Mouse (Mus musculus) midbrain, embryonic 16.5 days (tissue): ENCODE measurements around the gene Ppp1r14b. TPM values are rescaled to one million over a fixed set of nuclear protein-coding genes. Genes with fewer than 3 reads are reported as not detected.
A peak's percentile ranks its signal among the peaks of the same experiment; 100 is the strongest.

ENCODE experiments used
- ATAC-seq: fragments of 200-750 bp; cut with Nextera tagmentation; 2 replicates; pipeline ENCODE4 v1.8.0; 2017; ENCODE audit warnings: moderate TSS enrichment
- H3K27ac ChIP-seq: fragments of 300-500 bp; sonication (generic); 2 replicates; pipeline ENCODE4 v1.5.1; 2014; ENCODE audit warnings: mild to moderate bottlenecking, low read length, mixed read lengths
- H3K27me3 ChIP-seq: fragments of 300-500 bp; sonication (generic); 2 replicates; pipeline ENCODE4 v1.6.1; 2014; ENCODE audit warnings: low read depth, low read length, mixed read lengths; ENCODE audit not compliant: control insufficient read depth, insufficient read depth
- H3K36me3 ChIP-seq: fragments of 300-500 bp; sonication (generic); 2 replicates; pipeline ENCODE4 v1.6.1; 2014; ENCODE audit warnings: mild to moderate bottlenecking, low read length, moderate library complexity, mixed read lengths; ENCODE audit not compliant: control insufficient read depth, insufficient read depth
- H3K4me1 ChIP-seq: fragments of 300-500 bp; sonication (generic); 2 replicates; pipeline ENCODE4 v1.6.1; 2014; ENCODE audit warnings: mild to moderate bottlenecking, low read length, mixed read lengths; ENCODE audit not compliant: control insufficient read depth, insufficient read depth
- H3K4me2 ChIP-seq: fragments of 300-500 bp; sonication (generic); 2 replicates; pipeline ENCODE4 v1.6.1; 2014; ENCODE audit warnings: mild to moderate bottlenecking, low read length, mixed read lengths
- H3K4me3 ChIP-seq: fragments of 300-500 bp; sonication (generic); 2 replicates; pipeline ENCODE4 v1.5.1; 2014; ENCODE audit warnings: low read depth, mild to moderate bottlenecking, low read length, moderate library complexity, mixed read lengths
- H3K9ac ChIP-seq: fragments of 300-500 bp; sonication (generic); 2 replicates; pipeline ENCODE4 v1.6.1; 2014; ENCODE audit warnings: low read depth, low read length, mixed read lengths
- H3K9me3 ChIP-seq: fragments of 300-500 bp; sonication (generic); replicated peaks from 2 replicates; pipeline ENCODE4 v1.6.1; 2014; ENCODE audit warnings: mild to moderate bottlenecking, low read length, mixed read lengths; ENCODE audit not compliant: control insufficient read depth, poor library complexity, severe bottlenecking
- WGBS: fragments of 180-500 bp; shearing (Covaris S2); extraction: QIAGEN DNeasy Blood & Tissue Kit; methylation state at CpG from one replicate; pipeline ENCODE4 v1.1.7; 2014; 5-methylcytosine and 5-hydroxymethylcytosine counted together
- polyA plus RNA-seq: library from polyadenylated mRNA; unstranded; fragments of >200 nt; fragmentation: Nextera tagmentation; extraction: Ambion mirVana; gene quantifications from 2 replicates; pipeline ENCODE4 v1.2.1, GENCODE M21; 2015

The Ppp1r14b gene
- polyA plus RNA-seq: 111 and 136 TPM in 2 replicates

DNA sequence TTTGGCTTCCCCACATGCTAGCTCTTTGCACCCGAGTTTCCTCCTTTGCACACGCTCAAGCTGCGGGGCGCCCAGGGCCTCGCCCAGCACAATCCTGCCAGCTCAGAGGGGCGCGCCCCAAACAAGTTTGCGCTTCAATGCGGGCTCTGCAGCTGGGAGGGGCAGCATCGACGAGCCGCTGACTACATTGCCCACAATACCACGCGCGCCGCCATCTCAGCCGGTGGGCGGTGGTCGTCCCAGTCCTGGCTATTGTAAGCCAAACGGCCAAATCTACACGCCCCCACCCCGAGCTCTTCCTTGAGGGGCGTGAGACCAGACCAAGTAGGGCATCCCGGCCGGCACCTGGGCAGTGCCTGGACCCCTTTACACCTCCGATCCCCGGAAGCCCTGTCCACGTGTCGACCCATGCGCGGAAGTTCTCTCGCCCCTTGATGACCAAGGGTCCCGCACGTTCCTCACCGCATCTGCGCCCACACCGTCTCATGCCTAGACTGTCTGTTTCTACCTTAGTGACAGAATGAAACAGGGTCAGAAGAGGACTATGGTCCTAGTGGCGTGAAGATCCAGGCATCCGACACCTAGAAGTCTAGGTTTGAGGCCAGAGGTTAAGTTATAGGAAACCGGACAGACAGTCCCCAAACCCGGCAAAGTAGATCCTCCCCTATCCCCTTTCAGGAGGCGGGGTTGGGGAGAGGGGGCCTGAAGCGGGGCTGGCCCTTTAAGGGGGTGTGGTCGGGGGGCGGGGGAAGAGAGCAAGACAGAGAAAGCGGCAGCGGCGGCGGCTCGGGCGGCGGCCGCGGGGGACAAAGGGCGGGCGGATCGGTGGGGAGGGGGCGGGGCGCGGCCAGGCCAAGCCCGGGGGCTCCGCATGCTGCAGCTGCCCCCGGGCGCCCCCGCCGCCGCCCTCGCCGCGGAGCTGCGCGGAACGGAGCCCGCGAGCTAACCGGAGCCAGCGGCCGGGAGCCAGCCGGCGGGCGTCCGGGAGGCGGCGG lies at the start of gene Ppp1r14b:
TSS of gene Ppp1r14b (plus strand) at position 758 of the 995 bp plus-strand sequence.
- peak within 1 kb of the TSS; percentile 72 for H3K4me3 ChIP-seq
- H3K27me3 ChIP-seq: peaks cover 13% of the 10 kb centered on the region
- peak within 1 kb of the TSS; percentile 84 for H3K4me2 ChIP-seq
- no peaks in the 10 kb centered on the region for H3K9me3 ChIP-seq
- under 1% methylated on average over 43 of the region's 84 CpGs for WGBS
- peaks cover 6% of the 10 kb centered on the region for H3K36me3 ChIP-seq
- peak; percentile 72 for ATAC-seq
- peak within 1 kb of the TSS; percentile 85 for H3K27ac ChIP-seq
- H3K4me1 ChIP-seq: peaks cover 46% of the 10 kb centered on the region
- peak within 1 kb of the TSS; percentile 77 for H3K9ac ChIP-seq

DNA sequence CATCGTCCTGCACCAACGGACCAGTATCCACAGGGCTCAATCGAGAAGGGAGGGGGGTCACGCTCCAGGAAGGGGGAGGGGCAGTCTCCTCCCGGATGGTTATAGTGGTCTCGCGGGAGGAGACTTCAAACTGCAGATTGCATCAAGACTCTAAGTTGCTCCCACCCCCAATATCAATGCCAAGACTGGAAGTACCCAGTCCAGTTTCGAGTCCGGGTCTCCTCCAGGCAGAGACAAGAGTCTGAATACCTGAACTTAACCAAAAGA lies 49.5 kb upstream of the Ppp1r14b start, which contains the start of gene Catsperz:
TSS of gene Catsperz (minus strand) at position 74 of the 267 bp plus-strand sequence.
- no peaks in the 10 kb centered on the region for H3K9me3 ChIP-seq
- peaks cover 58% of the 10 kb centered on the region for H3K27me3 ChIP-seq
- WGBS: 5% methylated on average over 9 of the region's 9 CpGs
- no peak within 1 kb of the TSS; the same call in 1 of the 2 replicates for H3K4me2 ChIP-seq
- ATAC-seq: no peak
- no peak within 1 kb of the TSS for H3K9ac ChIP-seq
- no peak within 1 kb of the TSS for H3K4me3 ChIP-seq
- H3K27ac ChIP-seq: no peak within 1 kb of the TSS
- peaks cover 14% of the 10 kb centered on the region for H3K4me1 ChIP-seq
- H3K36me3 ChIP-seq: no peaks in the 10 kb centered on the region

DNA sequence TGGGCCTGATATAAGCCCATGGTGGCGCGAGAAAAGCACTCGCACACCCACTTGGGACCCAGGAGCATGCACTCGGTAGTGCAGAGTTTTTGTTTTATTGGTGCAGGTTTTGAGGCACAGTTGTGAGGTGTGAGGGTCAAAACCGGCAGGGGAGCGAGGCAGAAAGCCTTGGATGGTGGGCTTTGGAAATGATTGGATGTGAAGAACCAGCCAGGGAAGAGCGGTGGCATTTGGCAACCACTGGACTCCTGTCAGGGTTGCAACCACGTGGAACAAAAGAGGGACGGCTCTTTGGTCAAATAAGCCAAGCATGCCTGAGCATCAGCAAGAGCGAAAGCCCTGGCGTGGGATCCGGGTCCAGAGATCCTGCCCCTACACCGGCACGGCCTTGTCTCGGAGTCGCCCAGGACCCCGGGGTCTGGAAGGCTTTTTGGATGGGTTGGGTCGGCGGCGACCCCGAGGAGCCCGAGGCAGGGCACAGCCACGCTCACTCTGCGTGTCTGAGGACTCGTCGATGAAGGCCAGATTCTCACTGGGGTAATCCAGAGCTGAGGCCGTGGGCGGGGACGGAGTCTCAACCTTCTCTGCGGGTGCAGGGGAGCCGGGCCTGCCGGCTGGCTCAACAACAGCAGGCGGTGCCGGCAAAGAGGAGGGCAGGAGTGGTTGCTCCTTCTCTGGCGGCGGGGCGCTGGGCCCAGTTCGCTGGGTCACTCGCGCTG lies 49.0 kb upstream of the Ppp1r14b start:
- 7% methylated on average over 40 of the region's 40 CpGs for WGBS
- H3K36me3 ChIP-seq: no peaks in the 10 kb centered on the region
- H3K4me2 ChIP-seq: no peak overlapping the region
- peaks cover 8% of the 10 kb centered on the region for H3K4me1 ChIP-seq
- H3K4me3 ChIP-seq: no peak overlapping the region
- no peak overlapping the region for H3K27ac ChIP-seq
- H3K9me3 ChIP-seq: no peaks in the 10 kb centered on the region
- no peak for ATAC-seq
- H3K9ac ChIP-seq: no peak overlapping the region
- H3K27me3 ChIP-seq: peaks cover 58% of the 10 kb centered on the region

DNA sequence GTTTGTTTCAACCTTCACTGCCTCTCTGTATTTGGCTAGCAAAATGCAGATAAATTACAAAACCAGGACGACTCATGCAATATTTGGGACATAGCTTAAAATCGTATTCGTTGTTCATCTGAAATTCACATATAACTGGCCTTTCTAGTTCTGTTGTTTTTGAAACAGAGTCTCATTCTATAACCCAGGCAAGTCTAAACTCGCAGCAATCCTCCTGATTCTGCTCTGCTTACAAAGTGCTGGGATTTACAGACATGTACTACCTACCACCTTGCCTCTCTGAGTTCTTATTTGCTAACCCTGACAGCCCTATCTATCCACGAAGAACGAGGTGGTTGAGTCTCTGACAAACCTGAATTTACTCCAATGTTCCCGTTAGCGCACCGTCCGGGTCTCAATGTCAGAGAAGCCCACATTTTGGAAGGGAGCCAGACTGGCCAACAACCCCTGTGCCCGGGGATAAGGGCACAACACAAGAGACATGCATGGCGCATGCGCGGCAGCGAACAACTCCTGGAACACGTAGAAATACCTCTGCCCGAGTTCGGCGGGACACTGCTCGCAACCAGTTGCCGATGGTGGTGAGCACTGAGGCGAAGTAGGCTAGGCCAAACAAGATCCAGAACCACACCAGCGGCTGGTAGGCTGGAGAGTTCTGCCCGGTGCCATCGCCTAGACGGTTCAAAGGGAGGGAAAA lies 48.1 kb upstream of the Ppp1r14b start:
- 10% methylated on average over 26 of the region's 26 CpGs for WGBS
- H3K27ac ChIP-seq: no peak overlapping the region
- peaks cover 66% of the 10 kb centered on the region for H3K27me3 ChIP-seq
- H3K9ac ChIP-seq: no peak overlapping the region
- ATAC-seq: no peak
- H3K4me1 ChIP-seq: peaks cover 6% of the 10 kb centered on the region; the same call in 1 of the 2 replicates
- H3K4me3 ChIP-seq: peak overlapping the region; percentile 17; the same call in 1 of the 2 replicates
- no peaks in the 10 kb centered on the region for H3K9me3 ChIP-seq
- H3K4me2 ChIP-seq: peak overlapping the region; percentile 41
- no peaks in the 10 kb centered on the region for H3K36me3 ChIP-seq

DNA sequence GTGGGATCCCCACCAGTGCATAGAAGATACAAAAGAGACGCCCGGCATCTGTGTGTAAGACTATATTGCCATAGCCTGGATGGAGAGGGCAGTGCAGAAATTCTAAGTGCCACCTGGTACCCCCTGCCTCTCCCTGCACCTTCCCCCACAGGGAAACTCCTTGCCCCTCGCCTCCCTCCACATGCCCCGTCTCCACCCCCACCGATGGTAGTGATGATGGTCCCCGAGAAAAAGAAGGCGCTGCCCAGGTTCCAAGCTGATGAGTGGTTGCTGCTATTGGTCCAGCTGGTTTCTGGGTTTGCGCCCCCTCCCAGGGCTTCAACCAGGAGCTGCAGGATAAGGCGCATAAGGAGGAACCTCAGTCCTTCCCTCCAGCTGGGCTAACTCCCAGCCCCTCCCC lies 46.7 kb upstream of the Ppp1r14b start:
- H3K27ac ChIP-seq: no peak overlapping the region
- H3K4me3 ChIP-seq: no peak overlapping the region
- H3K4me2 ChIP-seq: no peak overlapping the region
- no peaks in the 10 kb centered on the region for H3K4me1 ChIP-seq
- 14% methylated on average over 9 of the region's 9 CpGs for WGBS
- peaks cover 77% of the 10 kb centered on the region for H3K27me3 ChIP-seq
- H3K9me3 ChIP-seq: no peaks in the 10 kb centered on the region
- no peaks in the 10 kb centered on the region for H3K36me3 ChIP-seq
- no peak for ATAC-seq
- no peak overlapping the region for H3K9ac ChIP-seq

DNA sequence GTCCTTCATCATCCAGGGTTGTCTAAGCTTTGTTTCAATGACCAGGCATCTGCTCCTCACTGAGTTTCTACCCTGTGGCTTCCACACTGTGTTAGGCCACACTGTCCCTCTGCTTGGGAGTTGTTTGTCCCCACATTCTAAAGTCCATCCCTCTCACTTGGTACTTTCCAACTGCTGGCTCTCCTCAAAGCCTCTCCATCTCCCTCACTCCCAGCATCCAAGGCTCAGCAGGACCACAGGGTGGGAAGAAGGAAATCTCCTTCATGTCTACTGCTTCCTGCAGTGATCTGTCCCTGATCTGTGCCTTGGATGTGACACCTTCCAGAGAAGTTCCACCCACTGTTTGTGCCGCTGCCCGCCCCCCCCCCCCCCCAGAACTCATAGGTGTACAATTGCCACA lies 43.8 kb upstream of the Ppp1r14b start:
- H3K27ac ChIP-seq: no peak overlapping the region
- H3K9me3 ChIP-seq: no peaks in the 10 kb centered on the region
- no peak overlapping the region for H3K9ac ChIP-seq
- H3K4me3 ChIP-seq: no peak overlapping the region
- H3K27me3 ChIP-seq: peaks cover 72% of the 10 kb centered on the region
- ATAC-seq: no peak
- no peak overlapping the region for H3K4me2 ChIP-seq
- H3K36me3 ChIP-seq: no peaks in the 10 kb centered on the region
- WGBS: 4% methylated on average over 2 of the region's 2 CpGs
- H3K4me1 ChIP-seq: peaks cover 10% of the 10 kb centered on the region

DNA sequence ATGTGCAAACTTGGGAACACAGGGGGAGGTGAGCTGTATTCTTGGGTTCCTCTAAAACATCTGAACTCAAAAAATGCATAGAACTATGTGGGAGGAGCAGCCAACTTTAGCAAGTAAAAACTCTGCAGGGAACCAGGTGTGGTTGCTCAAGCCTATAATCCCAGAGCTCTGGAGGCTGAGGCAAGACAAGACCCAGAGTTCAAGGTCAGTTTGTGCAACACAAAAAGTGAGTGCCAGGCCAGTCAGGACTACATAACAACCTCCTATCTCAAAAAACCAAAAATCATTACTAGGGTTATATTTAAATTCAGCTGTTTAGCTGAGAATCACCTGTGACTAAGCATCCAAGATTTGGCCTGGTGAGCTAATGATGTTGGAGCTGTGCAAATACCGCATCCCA lies 42.8 kb upstream of the Ppp1r14b start:
- H3K4me1 ChIP-seq: peaks cover 10% of the 10 kb centered on the region
- WGBS: 29% methylated on average over 1 of the region's 1 CpGs
- no peak overlapping the region for H3K27ac ChIP-seq
- no peak overlapping the region for H3K4me3 ChIP-seq
- no peak for ATAC-seq
- H3K9ac ChIP-seq: no peak overlapping the region
- peaks cover 65% of the 10 kb centered on the region for H3K27me3 ChIP-seq
- no peaks in the 10 kb centered on the region for H3K9me3 ChIP-seq
- no peaks in the 10 kb centered on the region for H3K36me3 ChIP-seq
- no peak overlapping the region for H3K4me2 ChIP-seq

DNA sequence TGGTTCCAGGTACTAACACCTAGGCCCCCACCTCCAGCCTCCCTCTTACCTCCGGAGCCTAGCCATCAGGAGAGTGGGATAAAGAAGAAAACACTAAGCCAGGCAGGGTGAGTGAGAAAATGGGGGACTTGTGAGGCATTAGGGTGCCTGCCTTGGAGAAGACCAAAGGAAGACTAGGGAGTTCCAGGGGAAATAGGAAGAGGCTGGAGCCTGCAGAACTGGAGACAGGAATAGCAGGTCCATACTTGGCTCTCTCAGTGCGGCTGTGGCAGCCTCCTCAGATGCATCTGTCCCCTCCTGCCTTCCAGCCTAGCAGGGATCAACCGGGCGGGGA lies 41.7 kb upstream of the Ppp1r14b start:
- no peak for ATAC-seq
- Histone ChIP-seq H3K9me3 (no peaks in the 10 kb centered on the region), H3K27me3 (peaks cover 56% of the 10 kb centered on the region), H3K4me1 (peaks cover 10% of the 10 kb centered on the region), H3K4me3 (peak overlapping the region; percentile 48), H3K36me3 (no peaks in the 10 kb centered on the region), H3K27ac (no peak overlapping the region), H3K4me2 (peak overlapping the region; percentile 83), H3K9ac (peak overlapping the region; percentile 79)
- 18% methylated on average over 4 of the region's 4 CpGs for WGBS
